Mouse (Mus musculus) bone marrow, adult 2 months (tissue): ENCODE measurements around the gene Dgki. TPM values are rescaled to one million over a fixed set of nuclear protein-coding genes. Genes with fewer than 3 reads are reported as not detected.

ENCODE experiments used
- H3K27ac ChIP-seq: fragments of 200-500 bp; 2 replicates; pipeline ENCODE4 v1.5.1; 2012; ENCODE audit warnings: low read depth, mild to moderate bottlenecking, control low read depth, inconsistent platforms, low read length; ENCODE audit not compliant: control insufficient read depth, poor library complexity, insufficient read depth
- H3K4me1 ChIP-seq: fragments of 200-500 bp; 2 replicates; pipeline ENCODE4 v1.6.1; 2011; ENCODE audit warnings: low read length; ENCODE audit not compliant: control insufficient read depth, insufficient read depth
- H3K4me3 ChIP-seq: fragments of 200-500 bp; replicated peaks from 2 replicates; pipeline ENCODE3; 2011; ENCODE audit warnings: mild to moderate bottlenecking, low read depth, low read length, control low read depth; ENCODE audit not compliant: control insufficient read depth
- CTCF ChIP-seq: fragments of 200-500 bp; IDR thresholded peaks from 2 replicates; pipeline ENCODE4 v1.5.1; 2011; ENCODE audit warnings: low read length, control low read depth; ENCODE audit not compliant: control insufficient read depth, insufficient read depth
- POLR2A ChIP-seq: fragments of 200-500 bp; IDR thresholded peaks from 2 replicates; pipeline ENCODE4 v1.6.1; 2011; ENCODE audit warnings: low read depth, mild to moderate bottlenecking, control low read depth, low read length, borderline replicate concordance; ENCODE audit not compliant: control insufficient read depth
- WGBS: fragments of 180-500 bp; shearing (Covaris S2); methylation state at CpG from one replicate; pipeline ENCODE4 v1.1.7; 2018; 5-methylcytosine and 5-hydroxymethylcytosine counted together
- polyA plus RNA-seq: library from polyadenylated mRNA; stranded (reverse); fragments of >200 nt; gene quantifications from 2 replicates; pipeline ENCODE4 v1.2.4, GENCODE M21; 2011; ENCODE audit warnings: low replicate concordance; ENCODE audit not compliant: missing spikeins, insufficient read depth, insufficient read length

Gene Dgki
- polyA plus RNA-seq, 1 experiment: 7.2 TPM

DNA sequence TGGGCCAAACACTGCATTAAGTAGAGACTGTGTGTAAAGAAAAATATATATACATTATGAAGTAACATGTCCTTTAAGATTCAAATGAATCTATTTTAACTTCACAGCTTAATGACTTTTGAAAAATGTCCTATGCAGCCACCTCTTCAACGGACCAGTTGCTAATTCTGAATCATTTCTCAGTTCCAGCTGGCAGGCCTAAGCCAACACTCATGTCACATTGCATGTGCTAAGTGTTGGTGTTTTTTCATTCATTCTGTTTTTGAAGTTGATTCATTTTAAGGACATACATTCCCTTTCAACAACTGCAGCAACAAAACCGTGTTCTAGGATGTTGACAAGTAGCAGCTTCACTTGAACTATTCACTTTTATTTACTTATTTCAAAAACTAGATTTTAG lies 484.0 kb downstream of the Dgki start:
- Histone ChIP-seq H3K27ac (no peak overlapping the region), H3K4me1 (no peaks in the 10 kb centered on the region), H3K4me3 (no peak overlapping the region)
- 58% methylated on average over 2 of the region's 2 CpGs for WGBS
- TF ChIP-seq CTCF: no peak
- TF ChIP-seq POLR2A: no peak

DNA sequence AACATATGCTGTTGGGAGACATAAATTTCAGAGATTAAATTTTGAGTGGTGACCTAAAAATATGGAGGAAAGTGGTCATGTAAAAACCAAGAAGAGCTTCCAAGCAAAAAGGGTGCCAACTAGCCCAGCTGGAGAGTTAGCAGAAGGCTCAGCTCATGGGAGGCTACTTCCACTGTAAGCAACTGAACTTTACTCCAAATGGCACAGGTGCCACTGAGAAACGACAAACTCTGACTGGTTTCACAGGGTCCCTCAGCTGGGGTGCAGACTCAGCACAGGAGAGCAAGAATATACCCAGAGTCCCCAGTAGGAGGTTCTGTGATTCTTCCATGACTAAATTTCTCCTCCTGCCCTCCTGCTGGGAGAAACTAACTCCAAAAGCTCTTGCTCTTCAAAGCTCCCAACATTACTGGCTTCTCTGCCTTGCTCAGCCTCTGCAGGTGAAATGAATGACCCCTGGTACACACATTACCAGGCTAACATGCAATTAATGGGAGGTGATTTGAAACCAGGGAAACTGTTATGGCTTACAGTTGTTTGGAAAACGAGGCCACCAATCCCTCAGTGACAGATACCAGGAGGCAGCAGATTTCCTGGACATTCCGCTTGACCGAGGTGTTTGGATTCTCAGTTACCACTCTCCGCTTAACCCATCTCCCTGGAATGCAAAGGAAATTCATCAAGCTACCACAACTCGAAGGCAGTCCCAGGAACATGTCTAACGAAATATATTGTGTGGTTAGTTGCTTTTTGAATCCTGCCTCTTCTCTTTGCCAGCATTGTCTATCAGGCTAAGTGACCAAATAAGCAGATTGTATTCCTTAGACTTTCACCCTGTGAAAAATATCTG lies 487.1 kb downstream of the Dgki start:
- Histone ChIP-seq H3K27ac (no peak overlapping the region), H3K4me3 (no peak overlapping the region), H3K4me1 (no peaks in the 10 kb centered on the region)
- TF ChIP-seq CTCF: no peak
- no peak for TF ChIP-seq POLR2A
- 67% methylated on average over 7 of the region's 7 CpGs for WGBS

DNA sequence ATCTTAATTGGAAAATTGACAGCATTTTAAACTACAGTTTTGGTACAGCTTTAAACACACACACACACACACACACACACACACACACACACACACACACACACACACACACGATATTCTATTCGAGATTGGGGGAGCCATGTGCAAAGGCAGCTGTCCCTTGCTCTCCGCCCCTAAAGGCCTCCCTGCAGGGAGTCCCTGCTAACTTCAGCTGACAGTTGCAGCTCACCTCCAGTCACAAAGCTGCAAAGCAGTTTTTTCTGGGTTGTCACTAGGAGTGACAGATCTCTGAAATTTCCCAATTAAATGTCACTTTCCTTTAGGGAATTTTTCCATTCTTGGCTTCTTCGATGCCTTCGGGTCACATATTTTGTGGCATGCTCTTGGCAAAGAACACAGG lies 489.5 kb downstream of the Dgki start:
- H3K27ac ChIP-seq: no peak overlapping the region
- WGBS: 32% methylated on average over 5 of the region's 5 CpGs
- H3K4me1 ChIP-seq: no peaks in the 10 kb centered on the region
- H3K4me3 ChIP-seq: no peak overlapping the region
- TF ChIP-seq CTCF (no peak), POLR2A (no peak)

GRCm38 (mm10) chr6:36809747-36810285 lies 490.2 kb downstream of the Dgki start, which contains the start of gene Ptn:
TSS of gene Ptn (minus strand) at chr6:36810220.
- Histone ChIP-seq H3K4me1 (no peaks in the 10 kb centered on the region), H3K4me3 (no peak within 1 kb of the TSS), H3K27ac (no peak within 1 kb of the TSS)
- TF ChIP-seq POLR2A (no peak), CTCF (no peak)
- 6% methylated on average over 15 of the region's 15 CpGs for WGBS

GRCm38 (mm10) chr6:36809311-36809726 lies 490.7 kb downstream of the Dgki start:
- Histone ChIP-seq H3K4me3 (no peak overlapping the region), H3K27ac (no peak overlapping the region), H3K4me1 (no peaks in the 10 kb centered on the region)
- TF ChIP-seq CTCF (no peak), POLR2A (no peak)
- WGBS: 58% methylated on average over 7 of the region's 7 CpGs

- no peak overlapping the region for H3K4me3 ChIP-seq
- WGBS: 82% methylated on average over 7 of the region's 7 CpGs
These were observed 491.5 kb downstream of the Dgki start for GRCm38 (mm10) chr6:36808306-36809058.

GRCm38 (mm10) chr6:36806906-36807305 lies 493.1 kb downstream of the Dgki start:
- H3K4me1 ChIP-seq: no peaks in the 10 kb centered on the region
- 83% methylated on average over 6 of the region's 6 CpGs for WGBS
- no peak overlapping the region for H3K4me3 ChIP-seq
- no peak for TF ChIP-seq CTCF
- TF ChIP-seq POLR2A: no peak
- no peak overlapping the region for H3K27ac ChIP-seq

More at GRCm38 (mm10) chr6:36808306-36809058, 491.5 kb downstream of the Dgki start:
- H3K27ac ChIP-seq: no peak overlapping the region
- TF ChIP-seq CTCF (no peak), POLR2A (no peak)
- no peaks in the 10 kb centered on the region for H3K4me1 ChIP-seq
